10 mouse cellular contexts compared by ENCODE assay signal in the genomic region with DNA sequence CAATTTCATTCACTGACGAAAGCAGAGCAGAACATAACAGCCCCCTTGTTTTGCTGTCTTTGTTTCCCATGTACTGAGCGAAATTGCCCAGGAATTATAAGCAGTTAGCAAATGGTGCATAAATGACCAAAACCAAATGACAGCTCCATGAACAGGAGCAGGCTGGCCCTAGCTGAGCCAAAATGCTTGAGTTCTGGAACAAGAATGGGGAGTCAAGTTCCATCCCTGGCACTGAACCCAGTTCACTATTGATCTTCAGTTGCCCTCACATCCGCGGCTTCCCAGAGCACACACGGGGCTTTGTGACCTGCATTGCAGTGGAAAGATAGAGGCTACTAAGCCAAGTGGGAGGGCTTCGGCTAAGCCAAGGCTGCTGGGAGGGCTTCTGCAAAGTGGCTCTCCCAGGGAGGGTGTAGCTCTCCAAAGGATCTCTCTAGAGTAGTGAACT. TPM values are rescaled to one million over a fixed set of nuclear protein-coding genes. Genes with fewer than 3 reads are reported as not detected.
DNase-seq lines count a peak whose midpoint lies in the region; ATAC-seq and TF ChIP-seq lines count a peak whose summit lies in the region.
"Had no signal": no experiment of that assay in that cellular context is flagged by ENCODE, and none has a peak within 500 bp of the region (broad histone marks: within the 10 kb centered on the region; RNA-seq: fewer than 3 reads in every experiment).

No protein-coding gene starts in this region.

- H3K9me3 ChIP-seq in intestine, embryonic 15.5 days = no peaks in the 10 kb centered on the region
- H3K9me3 ChIP-seq in intestine, embryonic 16.5 days (ENCODE audit: control insufficient read depth, low read length) = peaks cover 4% of the 10 kb centered on the region; the same call in 1 of the 2 replicates
- no peaks in the 10 kb centered on the region for H3K9me3 ChIP-seq in forebrain, postnatal 0 days (ENCODE audit: low read length)
- H3K9me3 ChIP-seq: G1E had no signal

- no peaks in the 10 kb centered on the region for H3K36me3 ChIP-seq in intestine, embryonic 15.5 days
- H3K36me3 ChIP-seq in intestine, embryonic 16.5 days (ENCODE audit: control insufficient read depth, insufficient read depth, low read length) = no peaks in the 10 kb centered on the region
- H3K36me3 ChIP-seq in forebrain, postnatal 0 days (ENCODE audit: insufficient read depth) = no peaks in the 10 kb centered on the region
- H3K36me3 ChIP-seq: G1E had no signal

- H3K4me1 ChIP-seq in intestine, embryonic 15.5 days (replicated peaks) = no peaks in the 10 kb centered on the region
- H3K4me1 ChIP-seq in intestine, embryonic 16.5 days (ENCODE audit: control insufficient read depth, insufficient read depth, low read length) = no peaks in the 10 kb centered on the region
- H3K4me1 ChIP-seq in cerebellum, adult 2 months (ENCODE audit: control insufficient read depth, insufficient read depth, low read length) = peaks cover 8% of the 10 kb centered on the region; the same call in 1 of the 2 replicates
- 0 out of 2 replicates have a peak, but pooled peaks cover 4% of the 10 kb centered on the region for H3K4me1 ChIP-seq in forebrain, postnatal 0 days (ENCODE audit: insufficient read depth)

- H3K4me3 ChIP-seq in intestine, embryonic 15.5 days (replicated peaks) = no peak overlapping the region
- no peak overlapping the region for H3K4me3 ChIP-seq in intestine, embryonic 16.5 days (ENCODE audit: low read length)
- no peak overlapping the region for H3K4me3 ChIP-seq in cerebellum, adult 2 months (replicated peaks; ENCODE audit: insufficient read depth, low read depth, low read length)
- H3K4me3 ChIP-seq in forebrain, postnatal 0 days (ENCODE audit: low read depth, low read length) = no peak overlapping the region

- peak; percentile 20 to 58 for DNase-seq in cerebellum, adult 2 months
- peak; percentile 54 for DNase-seq in forebrain, postnatal 0 days
- peak; percentile 40 to 48 for DNase-seq in layer of hippocampus, postnatal 36 days
- no peak for DNase-seq in adrenal gland, postnatal 14 days
- no peak for DNase-seq in left cerebral cortex, postnatal 14 days (ENCODE audit: low spot score in 2 of 2)

- ATAC-seq in intestine, embryonic 15.5 days = peak; percentile 24; the same call in 1 of the 2 replicates
- no peak; the same call in 1 of the 2 replicates for ATAC-seq in intestine, embryonic 16.5 days
- peak; percentile 74 for ATAC-seq in forebrain, postnatal 0 days
- no peak for ATAC-seq in megakaryocyte-erythroid progenitor cell, adult 5-6 weeks (replicated peaks; ENCODE audit: low FRiP score, low TSS enrichment, poor library complexity, severe bottlenecking)

- TF ChIP-seq CTCF in cerebellum, adult 2 months (IDR thresholded peaks at IDR 0.05; ENCODE audit: borderline replicate concordance, insufficient read depth, low read depth, low read length) = no peak
- TF ChIP-seq CTCF in forebrain, postnatal 0 days (IDR thresholded peaks at IDR 0.05; ENCODE audit: low read depth) = no peak

- no peak for TF ChIP-seq POLR2A in cerebellum, adult 2 months (IDR thresholded peaks at IDR 0.05; ENCODE audit: borderline replicate concordance, insufficient read depth, low read length)

- H3K27me3 ChIP-seq in intestine, embryonic 15.5 days (replicated peaks) = no peaks in the 10 kb centered on the region
- no peaks in the 10 kb centered on the region for H3K27me3 ChIP-seq in intestine, embryonic 16.5 days (replicated peaks; ENCODE audit: control insufficient read depth, insufficient read depth, low read length)
- H3K27me3 ChIP-seq in cerebellum, adult 2 months (ENCODE audit: control insufficient read depth, insufficient read depth, low read length) = no peaks in the 10 kb centered on the region
- no peaks in the 10 kb centered on the region for H3K27me3 ChIP-seq in forebrain, postnatal 0 days (ENCODE audit: insufficient read depth, low read length)

- WGBS in intestine, embryonic 15.5 days = 59% methylated on average over 6 of the region's 6 CpGs
- 61% methylated on average over 6 of the region's 6 CpGs for WGBS in intestine, embryonic 16.5 days
- WGBS in cerebellum, adult 2 months = 51% methylated on average over 6 of the region's 6 CpGs
- 29% methylated on average over 6 of the region's 6 CpGs for WGBS in forebrain, postnatal 0 days

- H3K9ac ChIP-seq in intestine, embryonic 15.5 days = no peak overlapping the region
- H3K9ac ChIP-seq in intestine, embryonic 16.5 days (ENCODE audit: low read depth, low read length) = no peak overlapping the region
- no peak overlapping the region for H3K9ac ChIP-seq in forebrain, postnatal 0 days

- intact Hi-C loops in left cerebral cortex, postnatal 14 days (cut with DNase I) = loop anchor here (2.0 to 10.0 kb wide), 5 partner anchors 177 to 841 kb away; a partner anchor contains a TSS

- H3K27ac ChIP-seq in intestine, embryonic 15.5 days = no peak overlapping the region
- H3K27ac ChIP-seq in intestine, embryonic 16.5 days (ENCODE audit: low read length) = no peak overlapping the region
- no peak overlapping the region; the same call in 1 of the 2 replicates for H3K27ac ChIP-seq in cerebellum, adult 2 months (ENCODE audit: insufficient read depth, low read length)
- peak overlapping the region; percentile 41; the same call in 1 of the 2 replicates for H3K27ac ChIP-seq in forebrain, postnatal 0 days (ENCODE audit: low read depth, low read length)

- no peak overlapping the region for H3K4me2 ChIP-seq in intestine, embryonic 15.5 days (replicated peaks)
- no peak overlapping the region for H3K4me2 ChIP-seq in intestine, embryonic 16.5 days (ENCODE audit: low read depth, low read length)
- no peak overlapping the region for H3K4me2 ChIP-seq in forebrain, postnatal 0 days (ENCODE audit: low read depth)

RNA-seq across cellular contexts. Expression of a gene that starts 19.1 kb away (rescaled TPM):
- polyA plus RNA-seq in intestine, embryonic 15.5 days (2015; fragmentation: Nextera tagmentation; extraction: Ambion mirVana) = not detected in 2 replicates
- polyA plus RNA-seq in intestine, embryonic 16.5 days (2015; fragmentation: Nextera tagmentation; extraction: Ambion mirVana) = not detected in 2 replicates
- polyA plus RNA-seq in cerebellum, adult 2 months (2012; rRNA removed) = 0.34 and 0.38 TPM in 2 replicates
- total RNA-seq in forebrain, postnatal 0 days (2014; rRNA removed) = 0.08 TPM in 1 of 2 replicates, not detected in the other
- polyA plus RNA-seq in forebrain, postnatal 0 days (2015; fragmentation: Nextera tagmentation; extraction: Ambion mirVana) = not detected in 2 replicates
- not detected for total RNA-seq in layer of hippocampus, postnatal 36 days (2021)
- total RNA-seq in megakaryocyte-erythroid progenitor cell, adult 5-6 weeks (2014; fragmentation: Nextera tagmentation) = not detected in 2 replicates
- not detected in 2 replicates for total RNA-seq in megakaryocyte-erythroid progenitor cell, adult 5-6 weeks (2017)
- not detected in 2 replicates for total RNA-seq in adrenal gland, postnatal 14 days (2021)
- total RNA-seq in left cerebral cortex, postnatal 14 days (2021) = not detected
- polyA plus RNA-seq: G1E; liver, embryonic 16.5 days had no signal

Comparison
In these comparisons a context has a peak if more than half of its experiments do, and no peak if none do; other contexts are left out.
1. ATAC-seq: peak in intestine, embryonic 15.5 days (single experiment) and forebrain, postnatal 0 days (single experiment); none in intestine, embryonic 16.5 days (single experiment) and megakaryocyte-erythroid progenitor cell, adult 5-6 weeks (single experiment).
2. DNase-seq: peak in cerebellum, adult 2 months (2 of 2), forebrain, postnatal 0 days (single experiment) and layer of hippocampus, postnatal 36 days (2 of 2); none in adrenal gland, postnatal 14 days (single experiment) and left cerebral cortex, postnatal 14 days (0 of 2).